Mouse (Mus musculus): ENCODE data around the gene Pskh1. TPM values are rescaled to one million over a fixed set of nuclear protein-coding genes. Genes with fewer than 3 reads are reported as not detected.

The Pskh1 gene
- polyA plus RNA-seq, 1 experiment from 2014 or later = 9.6 TPM

DNA sequence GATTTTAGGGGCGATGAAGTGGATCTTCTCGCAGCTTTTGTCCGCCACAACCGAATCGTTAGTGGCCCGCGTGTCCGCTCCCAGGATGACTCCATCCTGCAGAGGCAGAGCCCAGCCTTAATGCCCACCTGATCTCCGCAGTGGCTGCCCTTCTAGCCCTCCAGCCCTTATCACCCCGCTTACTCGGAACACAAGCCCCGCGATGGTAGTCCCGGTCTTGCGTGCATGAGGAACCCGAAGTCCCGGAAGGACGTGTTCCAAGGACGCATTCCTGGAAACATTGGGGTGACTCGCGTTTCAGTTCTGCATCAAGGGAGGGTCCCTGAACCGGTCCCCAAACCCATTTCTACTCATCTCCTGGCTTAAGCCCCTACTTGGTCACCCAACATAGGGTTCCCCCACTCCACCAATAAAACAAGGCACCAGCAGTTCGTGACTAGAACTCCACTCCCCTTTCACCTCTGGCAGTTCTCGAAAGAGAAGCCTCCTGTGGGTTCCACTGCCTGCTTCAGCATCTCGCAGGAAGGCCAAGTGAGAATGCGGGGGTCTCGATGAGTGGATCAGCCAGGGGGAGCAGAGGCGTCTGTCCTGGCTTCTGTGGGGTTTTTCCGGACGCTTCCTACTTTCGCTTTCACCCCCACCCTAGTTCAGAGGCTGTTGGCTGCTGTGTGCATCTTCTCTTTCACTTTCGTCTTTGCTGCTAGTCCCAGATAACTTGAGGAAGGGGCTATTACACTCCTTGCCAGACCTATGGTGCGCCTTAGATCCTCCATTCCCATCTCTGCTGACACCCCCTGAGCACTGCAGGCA is 37.5 kb downstream of the Pskh1 start:
- peaks cover 40% of the 10 kb centered on the region for H3K4me1 ChIP-seq (replicated peaks)
- ATAC-seq (ENCODE audit: low read depth) = peak; percentile 24
- no peaks in the 10 kb centered on the region for H3K9me3 ChIP-seq (replicated peaks)
- WGBS (ENCODE audit: insufficient replicate concordance) = under 1% methylated on average over 33 of the region's 33 CpGs
- H3K4me2 ChIP-seq = peak overlapping the region; percentile 94
- DNase-seq = peak; percentile 29
- peaks cover 29% of the 10 kb centered on the region for H3K36me3 ChIP-seq
- no peaks in the 10 kb centered on the region for H3K27me3 ChIP-seq
- peak overlapping the region; percentile 80 for H3K4me3 ChIP-seq (replicated peaks)
- peak overlapping the region; percentile 85 for H3K9ac ChIP-seq
- H3K27ac ChIP-seq = peak overlapping the region; percentile 85

DNA sequence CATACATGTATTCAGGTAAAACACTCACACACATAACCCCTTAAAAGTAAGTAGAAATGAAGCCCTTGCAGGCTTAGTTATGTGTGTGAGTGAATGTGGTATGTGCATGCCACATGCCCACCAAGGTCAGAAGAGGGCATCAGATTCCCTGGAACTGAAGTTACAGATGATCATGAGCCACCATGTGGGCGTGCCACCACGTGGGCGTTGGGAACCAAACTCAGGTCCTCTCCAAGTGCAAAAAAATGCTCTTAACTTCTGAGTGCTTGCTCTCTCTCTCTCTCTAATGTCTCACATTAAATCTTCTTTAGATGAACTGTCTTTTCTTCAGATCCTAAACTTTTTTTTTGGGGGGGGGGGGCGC is 38.0 kb downstream of the Pskh1 start, which contains the start of gene Psmb10:
TSS of gene Psmb10 (minus strand) at position 139 of the 364 bp plus-strand sequence.
- peak within 1 kb of the TSS; percentile 80 for H3K4me3 ChIP-seq (replicated peaks)
- H3K4me1 ChIP-seq (replicated peaks) = peaks cover 43% of the 10 kb centered on the region
- no peaks in the 10 kb centered on the region for H3K27me3 ChIP-seq
- DNase-seq (peak; percentile 32), ATAC-seq (ENCODE audit: low read depth) (no peak)
- peak within 1 kb of the TSS; percentile 85 for H3K9ac ChIP-seq
- 4% methylated on average over 4 of the region's 4 CpGs for WGBS (ENCODE audit: insufficient replicate concordance)
- H3K4me2 ChIP-seq = peak within 1 kb of the TSS; percentile 94
- H3K36me3 ChIP-seq = peaks cover 34% of the 10 kb centered on the region
- H3K9me3 ChIP-seq (replicated peaks) = no peaks in the 10 kb centered on the region
- peak within 1 kb of the TSS; percentile 85 for H3K27ac ChIP-seq

DNA sequence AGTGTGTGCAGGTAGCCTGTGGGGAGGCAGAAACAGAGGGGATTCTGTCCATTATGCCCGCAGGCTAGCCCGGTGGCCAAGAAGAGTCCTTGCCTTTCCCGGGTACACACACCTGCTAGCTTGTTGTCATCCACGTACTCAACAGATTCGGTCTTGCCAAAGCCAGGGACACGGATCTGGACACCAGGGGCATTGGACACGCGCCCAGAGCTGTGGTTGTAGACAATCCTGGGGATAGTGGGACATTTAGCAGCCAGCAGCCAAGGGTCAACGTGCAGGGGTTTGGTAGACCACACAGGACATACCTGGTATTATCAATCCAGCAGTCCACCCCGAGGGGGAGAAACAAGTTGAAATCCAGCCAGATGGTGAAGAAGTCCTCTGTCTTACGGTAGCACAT is 41.8 kb downstream of the Pskh1 start:
- peak overlapping the region; percentile 71 for H3K27ac ChIP-seq
- no peak for DNase-seq
- peak overlapping the region; percentile 53 for H3K4me2 ChIP-seq
- 83% methylated on average over 11 of the region's 11 CpGs for WGBS (ENCODE audit: insufficient replicate concordance)
- peak overlapping the region; percentile 43 for H3K9ac ChIP-seq
- H3K9me3 ChIP-seq (replicated peaks) = no peaks in the 10 kb centered on the region
- ATAC-seq (ENCODE audit: low read depth) = no peak
- H3K36me3 ChIP-seq = peaks cover 66% of the 10 kb centered on the region
- no peaks in the 10 kb centered on the region for H3K27me3 ChIP-seq
- peaks cover 27% of the 10 kb centered on the region for H3K4me1 ChIP-seq (replicated peaks)
- H3K4me3 ChIP-seq (replicated peaks) = peak overlapping the region; percentile 45

- H3K9me3 ChIP-seq (replicated peaks) = no peaks in the 10 kb centered on the region
- H3K9ac ChIP-seq = peak overlapping the region; percentile 43; the same call in 1 of the 2 replicates
- H3K27me3 ChIP-seq = no peaks in the 10 kb centered on the region
- H3K36me3 ChIP-seq = peaks cover 71% of the 10 kb centered on the region
- peak overlapping the region; percentile 53 for H3K4me2 ChIP-seq
- peak overlapping the region; percentile 73 for H3K27ac ChIP-seq
- ATAC-seq (ENCODE audit: low read depth) (peak; percentile 32), DNase-seq (no peak)
- H3K4me1 ChIP-seq (replicated peaks) = peaks cover 27% of the 10 kb centered on the region
- 74% methylated on average over 5 of the region's 5 CpGs for WGBS (ENCODE audit: insufficient replicate concordance)
- H3K4me3 ChIP-seq (replicated peaks) = peak overlapping the region; percentile 45
These were observed 42.3 kb downstream of the Pskh1 start for GRCm38 (mm10) chr8:105942542-105942941.

DNA sequence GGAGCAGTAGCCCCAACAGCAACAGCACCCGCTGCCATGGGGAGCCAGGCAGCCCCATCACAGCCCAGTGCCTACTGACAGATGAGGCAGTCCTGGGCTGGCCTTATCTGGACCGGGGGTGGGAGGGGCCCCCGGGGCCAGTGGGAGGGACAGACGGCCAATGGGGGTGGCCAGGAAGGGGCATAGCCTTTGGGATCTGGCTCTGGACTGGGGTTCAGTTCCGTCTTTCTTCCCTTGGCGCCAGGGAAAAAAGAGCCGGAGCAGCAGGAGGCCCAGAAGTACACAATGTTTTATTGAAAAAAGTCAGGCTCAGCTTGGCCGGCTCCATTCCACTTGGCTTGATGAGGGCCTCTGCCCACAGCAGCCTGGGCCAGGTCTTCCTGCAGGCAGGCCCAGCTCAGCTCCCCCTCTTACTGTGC is 43.1 kb downstream of the Pskh1 start, which contains the start of gene Lcat:
TSS of gene Lcat (minus strand) at position 62 of the 419 bp plus-strand sequence.
- Histone ChIP-seq H3K9me3 (replicated peaks) (no peaks in the 10 kb centered on the region), H3K27ac (peak within 1 kb of the TSS; percentile 73), H3K4me1 (replicated peaks) (peaks cover 19% of the 10 kb centered on the region), H3K9ac (peak within 1 kb of the TSS; percentile 43; the same call in 1 of the 2 replicates), H3K4me2 (peak within 1 kb of the TSS; percentile 53), H3K27me3 (no peaks in the 10 kb centered on the region), H3K4me3 (replicated peaks) (peak within 1 kb of the TSS; percentile 45), H3K36me3 (peaks cover 79% of the 10 kb centered on the region)
- 58% methylated on average over 8 of the region's 8 CpGs for WGBS (ENCODE audit: insufficient replicate concordance)
- ATAC-seq (ENCODE audit: low read depth) (peak; percentile 68), DNase-seq (no peak)

DNA sequence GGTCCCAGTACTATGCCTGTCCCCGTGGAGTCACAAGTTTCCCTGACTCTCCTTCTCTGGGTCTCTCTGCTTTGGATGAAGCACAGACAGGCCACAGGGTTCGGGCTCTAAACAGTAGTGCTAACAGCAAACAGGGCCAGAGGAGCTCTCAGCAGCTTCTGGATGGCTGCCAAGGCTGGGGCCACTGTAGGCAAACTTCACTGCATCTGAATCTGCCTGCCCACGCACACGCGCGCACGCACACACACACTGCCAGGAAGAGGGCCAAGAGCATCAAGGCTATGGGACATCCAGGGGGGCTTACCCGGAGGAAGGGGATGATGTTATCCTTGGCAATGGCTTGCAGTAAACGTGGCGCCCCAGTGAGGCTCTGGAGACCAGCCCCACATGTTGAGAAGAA is 49.1 kb downstream of the Pskh1 start:
- no peak overlapping the region for H3K4me2 ChIP-seq
- no peak for DNase-seq

GRCm38 (mm10) chr8:105951057-105951659 is 50.9 kb downstream of the Pskh1 start:
- Histone ChIP-seq H3K9ac (no peak overlapping the region), H3K9me3 (replicated peaks) (no peaks in the 10 kb centered on the region), H3K27ac (no peak overlapping the region), H3K4me1 (replicated peaks) (peaks cover 11% of the 10 kb centered on the region), H3K36me3 (peaks cover 88% of the 10 kb centered on the region), H3K4me3 (replicated peaks) (no peak overlapping the region), H3K27me3 (no peaks in the 10 kb centered on the region), H3K4me2 (no peak overlapping the region)
- 66% methylated on average over 7 of the region's 7 CpGs for WGBS (ENCODE audit: insufficient replicate concordance)
- DNase-seq (no peak), ATAC-seq (ENCODE audit: low read depth) (no peak)

More for the DNA sequence above, 49.1 kb downstream of the Pskh1 start:
- Histone ChIP-seq H3K27me3 (no peaks in the 10 kb centered on the region), H3K4me3 (replicated peaks) (no peak overlapping the region), H3K36me3 (peaks cover 94% of the 10 kb centered on the region), H3K9ac (no peak overlapping the region), H3K27ac (no peak overlapping the region; the same call in 1 of the 2 replicates), H3K4me1 (replicated peaks) (peaks cover 11% of the 10 kb centered on the region), H3K9me3 (replicated peaks) (no peaks in the 10 kb centered on the region)
- ATAC-seq (ENCODE audit: low read depth) = peak; percentile 13; the same call in 1 of the 2 replicates
- 76% methylated on average over 10 of the region's 10 CpGs for WGBS (ENCODE audit: insufficient replicate concordance)

GRCm38 (mm10) chr8:105956556-105956955 is 56.3 kb downstream of the Pskh1 start:
- WGBS (ENCODE audit: insufficient replicate concordance) = 92% methylated on average over 4 of the region's 4 CpGs
- ATAC-seq (ENCODE audit: low read depth) = no peak

DNA sequence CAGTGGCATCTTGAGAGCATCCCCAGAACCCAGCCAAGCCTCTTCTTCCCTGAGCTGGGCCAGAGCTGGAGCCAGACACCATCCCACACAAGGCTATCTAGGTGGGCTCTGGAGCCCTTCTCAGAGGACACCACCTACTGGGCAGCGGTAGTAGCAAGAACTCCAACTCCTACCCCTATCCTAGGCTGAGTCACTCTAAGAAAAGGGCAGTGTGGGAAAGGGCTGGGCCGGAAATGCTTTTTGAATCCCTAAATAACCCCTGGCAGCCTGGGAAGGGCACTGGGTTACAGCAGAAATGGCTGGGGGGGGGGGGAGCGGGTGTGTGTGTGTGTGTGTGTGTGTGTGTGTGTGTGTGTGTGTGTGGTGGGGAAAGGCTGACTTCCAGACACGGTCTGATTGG is 57.6 kb downstream of the Pskh1 start:
- Histone ChIP-seq H3K4me2 (no peak overlapping the region), H3K27me3 (no peaks in the 10 kb centered on the region), H3K9ac (no peak overlapping the region), H3K4me3 (replicated peaks) (no peak overlapping the region), H3K27ac (no peak overlapping the region), H3K36me3 (peaks cover 63% of the 10 kb centered on the region), H3K9me3 (replicated peaks) (no peaks in the 10 kb centered on the region), H3K4me1 (replicated peaks) (peaks cover 38% of the 10 kb centered on the region)
- ATAC-seq (ENCODE audit: low read depth) (no peak), DNase-seq (no peak)
- 58% methylated on average over 3 of the region's 4 CpGs for WGBS (ENCODE audit: insufficient replicate concordance)

More at GRCm38 (mm10) chr8:105956556-105956955, 56.3 kb downstream of the Pskh1 start:
- H3K36me3 ChIP-seq = peaks cover 74% of the 10 kb centered on the region
- H3K27me3 ChIP-seq = no peaks in the 10 kb centered on the region
- no peaks in the 10 kb centered on the region for H3K9me3 ChIP-seq (replicated peaks)
- no peak overlapping the region for H3K27ac ChIP-seq
- H3K4me1 ChIP-seq (replicated peaks) = peaks cover 26% of the 10 kb centered on the region
- DNase-seq = no peak
- no peak overlapping the region for H3K9ac ChIP-seq
- H3K4me2 ChIP-seq = no peak overlapping the region
- H3K4me3 ChIP-seq (replicated peaks) = no peak overlapping the region

GRCm38 (mm10) chr8:105959350-105959749 is 59.1 kb downstream of the Pskh1 start:
- Histone ChIP-seq H3K9ac (no peak overlapping the region), H3K36me3 (peaks cover 50% of the 10 kb centered on the region), H3K4me1 (replicated peaks) (peaks cover 54% of the 10 kb centered on the region), H3K4me3 (replicated peaks) (no peak overlapping the region), H3K4me2 (no peak overlapping the region), H3K27me3 (no peaks in the 10 kb centered on the region), H3K27ac (no peak overlapping the region), H3K9me3 (replicated peaks) (no peaks in the 10 kb centered on the region)
- 75% methylated on average over 7 of the region's 7 CpGs for WGBS (ENCODE audit: insufficient replicate concordance)
- ATAC-seq (ENCODE audit: low read depth) (no peak), DNase-seq (no peak)

DNA sequence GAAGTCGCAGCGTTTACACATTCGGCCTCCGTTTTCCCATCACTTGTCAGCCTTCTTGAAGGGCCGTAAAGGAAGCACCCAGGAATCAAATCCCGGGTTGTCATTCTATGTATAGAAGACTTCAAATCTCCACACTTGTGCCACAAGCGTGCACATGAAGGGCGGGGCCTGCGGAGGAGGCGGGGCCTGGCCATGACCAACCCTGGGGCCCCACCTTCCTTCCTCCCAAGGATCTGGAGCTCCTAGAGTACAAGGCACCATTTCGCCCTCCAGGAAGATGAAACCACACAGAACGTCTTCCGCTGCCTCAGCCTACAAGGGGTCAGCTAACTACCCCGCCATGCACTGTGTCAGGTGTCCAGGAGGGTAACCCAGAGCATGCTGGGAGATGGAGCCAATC is 60.9 kb downstream of the Pskh1 start:
- Histone ChIP-seq H3K27me3 (no peaks in the 10 kb centered on the region), H3K4me3 (replicated peaks) (peak overlapping the region; percentile 31), H3K9me3 (replicated peaks) (no peaks in the 10 kb centered on the region), H3K9ac (peak overlapping the region; percentile 41; the same call in 1 of the 2 replicates), H3K36me3 (peaks cover 38% of the 10 kb centered on the region), H3K4me1 (replicated peaks) (peaks cover 70% of the 10 kb centered on the region), H3K4me2 (peak overlapping the region; percentile 65), H3K27ac (0 out of 2 replicates have a peak overlapping the region, but pooled peaks have one; percentile 30)
- 45% methylated on average over 14 of the region's 14 CpGs for WGBS (ENCODE audit: insufficient replicate concordance)
- peak; percentile 53 for DNase-seq
- ATAC-seq (ENCODE audit: low read depth) = no peak
